Mouse (Mus musculus): ENCODE measurements around the gene Lmtk2. TPM values are rescaled to one million over a fixed set of nuclear protein-coding genes. Genes with fewer than 3 reads are reported as not detected.
A peak's percentile ranks its signal among the peaks of the same experiment; 100 is the strongest.

Lmtk2 gene
- polyA plus RNA-seq, 1 experiment from 2014 or later, result 5.3 TPM

DNA sequence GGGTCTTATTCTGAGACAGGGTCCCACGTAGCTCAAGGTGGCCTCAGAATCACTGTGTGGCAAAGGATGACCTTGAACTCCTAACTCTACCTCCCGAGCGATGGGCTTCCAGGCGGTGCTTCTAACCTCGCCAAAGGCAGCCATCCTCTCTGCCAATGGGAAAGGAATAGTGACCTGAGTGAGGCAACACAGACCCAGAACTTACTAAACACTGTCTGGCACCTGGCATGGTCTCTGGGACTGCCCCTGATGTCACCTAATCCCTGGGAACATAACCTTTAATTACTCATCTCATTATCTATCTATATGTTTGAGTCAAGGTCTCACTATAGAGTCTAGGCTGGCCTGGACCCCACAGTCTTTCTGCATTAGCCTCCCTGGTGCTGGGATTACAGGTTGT is 119.7 kb downstream of the Lmtk2 start:
- Histone ChIP-seq H3K36me3 (peaks cover 3% of the 10 kb centered on the region; the same call in 1 of the 2 replicates), H3K4me3 (replicated peaks) (no peak overlapping the region), H3K4me2 (no peak overlapping the region), H3K4me1 (replicated peaks) (peaks cover 24% of the 10 kb centered on the region), H3K9ac (replicated peaks) (no peak overlapping the region), H3K27me3 (no peaks in the 10 kb centered on the region), H3K27ac (no peak overlapping the region), H3K9me3 (no peaks in the 10 kb centered on the region)
- no peak for ATAC-seq (ENCODE audit: insufficient number of reproducible peaks, insufficient read depth, low FRiP score, low TSS enrichment, low read depth)
- 85% methylated on average over 5 of the region's 5 CpGs for WGBS

GRCm38 (mm10) chr5:144221305-144221704 is 121.1 kb downstream of the Lmtk2 start:
- WGBS, result 59% methylated on average over 4 of the region's 4 CpGs
- no peak for ATAC-seq (ENCODE audit: insufficient number of reproducible peaks, insufficient read depth, low FRiP score, low TSS enrichment, low read depth)

GRCm38 (mm10) chr5:144222811-144223502 is 122.7 kb downstream of the Lmtk2 start:
- ATAC-seq (ENCODE audit: insufficient number of reproducible peaks, insufficient read depth, low FRiP score, low TSS enrichment, low read depth), result peak; percentile 60; the same call in 1 of the 2 replicates
- Histone ChIP-seq H3K27ac (no peak overlapping the region), H3K4me2 (peak overlapping the region; percentile 84), H3K4me3 (replicated peaks) (peak overlapping the region; percentile 66), H3K27me3 (no peaks in the 10 kb centered on the region), H3K36me3 (no peaks in the 10 kb centered on the region), H3K4me1 (replicated peaks) (peaks cover 24% of the 10 kb centered on the region), H3K9me3 (no peaks in the 10 kb centered on the region), H3K9ac (replicated peaks) (peak overlapping the region; percentile 68)
- 1% methylated on average over 25 of the region's 25 CpGs for WGBS

More at GRCm38 (mm10) chr5:144221305-144221704, 121.1 kb downstream of the Lmtk2 start:
- Histone ChIP-seq H3K4me3 (replicated peaks) (no peak overlapping the region), H3K36me3 (no peaks in the 10 kb centered on the region), H3K4me1 (replicated peaks) (peaks cover 24% of the 10 kb centered on the region), H3K9me3 (no peaks in the 10 kb centered on the region), H3K4me2 (no peak overlapping the region), H3K27me3 (no peaks in the 10 kb centered on the region), H3K9ac (replicated peaks) (no peak overlapping the region), H3K27ac (0 out of 2 replicates have a peak overlapping the region, but pooled peaks have one; percentile 7)

- Histone ChIP-seq H3K4me3 (replicated peaks) (peak within 1 kb of the TSS; percentile 66), H3K36me3 (no peaks in the 10 kb centered on the region), H3K9ac (replicated peaks) (peak within 1 kb of the TSS; percentile 68), H3K27ac (peak within 1 kb of the TSS; percentile 78; the same call in 1 of the 2 replicates), H3K27me3 (no peaks in the 10 kb centered on the region), H3K9me3 (no peaks in the 10 kb centered on the region), H3K4me1 (replicated peaks) (peaks cover 24% of the 10 kb centered on the region), H3K4me2 (peak within 1 kb of the TSS; percentile 84)
- ATAC-seq (ENCODE audit: insufficient number of reproducible peaks, insufficient read depth, low FRiP score, low TSS enrichment, low read depth), result peak; percentile 95
- WGBS, result under 1% methylated on average over 35 of the region's 37 CpGs
Observed at GRCm38 (mm10) chr5:144223503-144223862, 123.2 kb downstream of the Lmtk2 start, which contains the start of gene Tecpr1. Tecpr1 (minus strand) TSS chr5:144223615.

GRCm38 (mm10) chr5:144223899-144224816 is 123.9 kb downstream of the Lmtk2 start:
- H3K4me2 ChIP-seq, result peak overlapping the region; percentile 84
- H3K4me3 ChIP-seq (replicated peaks), result peak overlapping the region; percentile 66
- peak overlapping the region; percentile 78; the same call in 1 of the 2 replicates for H3K27ac ChIP-seq
- ATAC-seq (ENCODE audit: insufficient number of reproducible peaks, insufficient read depth, low FRiP score, low TSS enrichment, low read depth), result no peak
- H3K9ac ChIP-seq (replicated peaks), result peak overlapping the region; percentile 67
- no peaks in the 10 kb centered on the region for H3K9me3 ChIP-seq
- no peaks in the 10 kb centered on the region for H3K36me3 ChIP-seq
- peaks cover 24% of the 10 kb centered on the region for H3K4me1 ChIP-seq (replicated peaks)
- 22% methylated on average over 18 of the region's 18 CpGs for WGBS
- no peaks in the 10 kb centered on the region for H3K27me3 ChIP-seq

GRCm38 (mm10) chr5:144226220-144226619 is 126.0 kb downstream of the Lmtk2 start:
- 28% methylated on average over 11 of the region's 11 CpGs for WGBS

GRCm38 (mm10) chr5:144230216-144230615 is 130.0 kb downstream of the Lmtk2 start:
- no peak overlapping the region for H3K27ac ChIP-seq
- WGBS, result 87% methylated on average over 7 of the region's 7 CpGs
- ATAC-seq (ENCODE audit: insufficient number of reproducible peaks, insufficient read depth, low FRiP score, low TSS enrichment, low read depth), result no peak
- H3K9me3 ChIP-seq, result no peaks in the 10 kb centered on the region
- no peak overlapping the region for H3K4me3 ChIP-seq (replicated peaks)
- H3K27me3 ChIP-seq, result no peaks in the 10 kb centered on the region
- H3K36me3 ChIP-seq, result no peaks in the 10 kb centered on the region
- H3K4me1 ChIP-seq (replicated peaks), result no peaks in the 10 kb centered on the region
- H3K9ac ChIP-seq (replicated peaks), result no peak overlapping the region
- H3K4me2 ChIP-seq, result no peak overlapping the region

More at GRCm38 (mm10) chr5:144226220-144226619, 126.0 kb downstream of the Lmtk2 start:
- Histone ChIP-seq H3K9ac (replicated peaks) (no peak overlapping the region), H3K27ac (no peak overlapping the region), H3K27me3 (no peaks in the 10 kb centered on the region), H3K36me3 (no peaks in the 10 kb centered on the region), H3K4me2 (no peak overlapping the region), H3K9me3 (no peaks in the 10 kb centered on the region), H3K4me3 (replicated peaks) (no peak overlapping the region), H3K4me1 (replicated peaks) (peaks cover 23% of the 10 kb centered on the region)
- no peak for ATAC-seq (ENCODE audit: insufficient number of reproducible peaks, insufficient read depth, low FRiP score, low TSS enrichment, low read depth)

- ATAC-seq (ENCODE audit: insufficient number of reproducible peaks, insufficient read depth, low FRiP score, low TSS enrichment, low read depth), result no peak
- H3K27me3 ChIP-seq, result no peaks in the 10 kb centered on the region
- no peak overlapping the region for H3K27ac ChIP-seq
- 77% methylated on average over 1 of the region's 1 CpGs for WGBS
- H3K9ac ChIP-seq (replicated peaks), result no peak overlapping the region
- H3K4me3 ChIP-seq (replicated peaks), result no peak overlapping the region
- no peaks in the 10 kb centered on the region for H3K4me1 ChIP-seq (replicated peaks)
- H3K36me3 ChIP-seq, result no peaks in the 10 kb centered on the region
- no peak overlapping the region for H3K4me2 ChIP-seq
- H3K9me3 ChIP-seq, result no peaks in the 10 kb centered on the region
Observed at GRCm38 (mm10) chr5:144231410-144231809, 131.2 kb downstream of the Lmtk2 start.

DNA sequence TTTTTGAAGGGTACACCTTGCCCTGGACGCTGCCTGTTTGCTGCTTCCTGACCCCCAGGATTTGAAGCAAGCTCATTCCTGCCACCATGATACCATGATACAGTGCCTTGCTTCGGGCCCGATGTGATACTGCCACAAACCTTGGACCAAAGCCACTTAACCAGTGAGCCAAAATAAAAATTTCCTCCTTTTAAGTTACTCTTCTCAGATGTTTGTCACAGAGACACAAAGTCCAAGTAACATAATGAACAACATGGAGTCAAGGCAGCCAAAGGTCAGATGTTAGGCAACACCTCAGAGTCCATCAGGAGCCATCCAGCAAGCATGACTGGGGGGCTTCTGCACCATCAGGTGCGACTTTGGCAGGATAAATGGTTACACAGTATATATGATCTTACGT is 132.3 kb downstream of the Lmtk2 start:
- no peaks in the 10 kb centered on the region for H3K9me3 ChIP-seq
- H3K27ac ChIP-seq, result no peak overlapping the region
- ATAC-seq (ENCODE audit: insufficient number of reproducible peaks, insufficient read depth, low FRiP score, low TSS enrichment, low read depth), result no peak
- 81% methylated on average over 5 of the region's 5 CpGs for WGBS
- H3K9ac ChIP-seq (replicated peaks), result no peak overlapping the region
- H3K27me3 ChIP-seq, result no peaks in the 10 kb centered on the region
- H3K36me3 ChIP-seq, result no peaks in the 10 kb centered on the region
- no peaks in the 10 kb centered on the region for H3K4me1 ChIP-seq (replicated peaks)
- no peak overlapping the region for H3K4me2 ChIP-seq
- H3K4me3 ChIP-seq (replicated peaks), result no peak overlapping the region

DNA sequence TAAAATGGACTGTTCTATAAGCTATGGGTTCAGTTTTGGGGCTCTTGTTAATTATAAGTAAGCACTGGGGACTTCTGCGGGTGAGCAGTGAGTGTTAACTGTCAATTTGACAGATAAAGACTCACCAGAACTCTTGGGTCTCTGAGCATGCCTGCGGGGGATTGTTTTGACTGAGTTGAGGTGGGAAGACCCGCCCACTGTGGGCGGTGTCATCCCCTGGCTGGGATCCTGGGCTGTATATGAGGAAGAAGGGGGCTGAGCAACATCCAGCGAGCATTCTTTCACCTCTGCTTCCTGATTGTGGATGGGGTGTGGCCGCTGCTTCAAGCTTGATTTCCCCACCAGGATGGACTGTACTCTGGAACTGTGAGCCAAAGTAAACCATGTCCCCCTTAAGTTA is 134.0 kb downstream of the Lmtk2 start:
- Histone ChIP-seq H3K4me3 (replicated peaks) (no peak overlapping the region), H3K9ac (replicated peaks) (no peak overlapping the region), H3K9me3 (no peaks in the 10 kb centered on the region), H3K27me3 (no peaks in the 10 kb centered on the region), H3K4me2 (no peak overlapping the region), H3K27ac (no peak overlapping the region), H3K36me3 (no peaks in the 10 kb centered on the region), H3K4me1 (replicated peaks) (no peaks in the 10 kb centered on the region)
- no peak for ATAC-seq (ENCODE audit: insufficient number of reproducible peaks, insufficient read depth, low FRiP score, low TSS enrichment, low read depth)
- 73% methylated on average over 6 of the region's 6 CpGs for WGBS

DNA sequence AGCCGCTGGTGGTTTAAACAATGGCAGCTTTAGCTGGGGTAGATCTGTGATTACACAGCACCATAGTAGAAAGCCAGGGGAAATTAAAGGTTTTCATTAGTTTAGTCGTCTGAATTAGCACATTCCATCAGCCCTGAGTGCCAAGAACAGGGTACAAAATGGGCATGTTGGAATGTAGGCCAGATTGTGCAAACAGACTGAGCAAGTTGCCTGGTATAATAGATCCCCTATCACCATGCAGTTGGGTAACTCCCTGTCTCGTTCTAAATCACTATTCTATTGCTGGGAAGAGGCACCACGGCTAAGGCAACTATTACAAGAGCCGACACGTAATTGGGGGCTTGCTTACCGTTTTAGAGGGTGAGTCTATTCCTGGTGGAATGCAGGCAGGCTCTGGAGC is 134.5 kb downstream of the Lmtk2 start:
- H3K27ac ChIP-seq, result no peak overlapping the region
- H3K4me1 ChIP-seq (replicated peaks), result no peaks in the 10 kb centered on the region
- H3K27me3 ChIP-seq, result no peaks in the 10 kb centered on the region
- H3K9me3 ChIP-seq, result no peaks in the 10 kb centered on the region
- H3K4me2 ChIP-seq, result no peak overlapping the region
- WGBS, result 81% methylated on average over 7 of the region's 7 CpGs
- no peak overlapping the region for H3K4me3 ChIP-seq (replicated peaks)
- H3K9ac ChIP-seq (replicated peaks), result no peak overlapping the region
- ATAC-seq (ENCODE audit: insufficient number of reproducible peaks, insufficient read depth, low FRiP score, low TSS enrichment, low read depth), result no peak
- no peaks in the 10 kb centered on the region for H3K36me3 ChIP-seq
